Mouse (Mus musculus) midbrain, embryonic 11.5 days (tissue): ENCODE measurements around the gene Lad1. TPM values are rescaled to one million over a fixed set of nuclear protein-coding genes. Genes with fewer than 3 reads are reported as not detected.

Experiments
- ATAC-seq: fragments of 200-750 bp; cut with Nextera tagmentation; 2 replicates; pipeline ENCODE4 v1.8.0; 2017; ENCODE audit warnings: moderate TSS enrichment, moderate library complexity; ENCODE audit not compliant: low FRiP score
- DNase-seq: peaks from one replicate; pipeline ENCODE4 v3.0.0; 2015; ENCODE audit warnings: low spot score; ENCODE audit errors: missing footprints
- H3K27ac ChIP-seq: fragments of 300-500 bp; sonication (generic); 2 replicates; pipeline ENCODE4 v1.5.1; 2014; ENCODE audit warnings: low read depth, low read length
- H3K27me3 ChIP-seq: fragments of 300-500 bp; sonication (generic); 2 replicates; pipeline ENCODE4 v1.6.1; 2014; ENCODE audit warnings: mild to moderate bottlenecking, low read length, moderate library complexity, mixed read lengths; ENCODE audit not compliant: control insufficient read depth, insufficient read depth
- H3K36me3 ChIP-seq: fragments of 300-500 bp; sonication (generic); 2 replicates; pipeline ENCODE4 v1.6.1; 2014; ENCODE audit warnings: mild to moderate bottlenecking, low read length, moderate library complexity, mixed read lengths; ENCODE audit not compliant: control insufficient read depth, insufficient read depth
- H3K4me1 ChIP-seq: fragments of 300-500 bp; sonication (generic); 2 replicates; pipeline ENCODE4 v1.6.1; 2014; ENCODE audit warnings: low read length; ENCODE audit not compliant: control insufficient read depth, insufficient read depth
- H3K4me2 ChIP-seq: fragments of 300-500 bp; sonication (generic); 2 replicates; pipeline ENCODE4 v1.6.1; 2014; ENCODE audit warnings: mild to moderate bottlenecking, moderate library complexity
- H3K4me3 ChIP-seq: fragments of 300-500 bp; sonication (generic); 2 replicates; pipeline ENCODE4 v1.5.1; 2014; ENCODE audit warnings: low read depth, low read length
- H3K9ac ChIP-seq: fragments of 300-500 bp; sonication (generic); 2 replicates; pipeline ENCODE4 v1.6.1; 2014; ENCODE audit warnings: low read length
- H3K9me3 ChIP-seq: fragments of 300-500 bp; sonication (generic); 2 replicates; pipeline ENCODE4 v1.6.1; 2016; ENCODE audit warnings: low read length; ENCODE audit not compliant: control insufficient read depth
- WGBS: fragments of 180-500 bp; shearing (Covaris S2); extraction: QIAGEN DNeasy Blood & Tissue Kit; methylation state at CpG from one replicate; pipeline ENCODE4 v1.1.7; 2014; 5-methylcytosine and 5-hydroxymethylcytosine counted together
- polyA plus RNA-seq: library from polyadenylated mRNA; unstranded; fragments of >200 nt; fragmentation: Nextera tagmentation; extraction: Ambion mirVana; gene quantifications from 2 replicates; pipeline ENCODE4 v1.2.1, GENCODE M21; 2014

Gene Lad1
- polyA plus RNA-seq, 1 experiment from 2014 or later, result 0.36 TPM

- no peak overlapping the region for H3K4me2 ChIP-seq
- no peaks in the 10 kb centered on the region for H3K27me3 ChIP-seq
Measured at GRCm38 (mm10) chr1:135847611-135848351, 29.4 kb downstream of the Lad1 start.

GRCm38 (mm10) chr1:135850722-135851512 is 32.5 kb downstream of the Lad1 start:
- DNase-seq (no peak), ATAC-seq (no peak)
- Histone ChIP-seq H3K4me3 (no peak overlapping the region), H3K27me3 (no peaks in the 10 kb centered on the region), H3K9me3 (no peaks in the 10 kb centered on the region), H3K4me1 (peaks cover 12% of the 10 kb centered on the region), H3K4me2 (no peak overlapping the region), H3K36me3 (no peaks in the 10 kb centered on the region), H3K9ac (no peak overlapping the region), H3K27ac (no peak overlapping the region)
- 70% methylated on average over 12 of the region's 12 CpGs for WGBS

More at GRCm38 (mm10) chr1:135847611-135848351, 29.4 kb downstream of the Lad1 start:
- Histone ChIP-seq H3K9me3 (no peaks in the 10 kb centered on the region), H3K36me3 (no peaks in the 10 kb centered on the region), H3K9ac (no peak overlapping the region), H3K27ac (no peak overlapping the region), H3K4me1 (peaks cover 10% of the 10 kb centered on the region), H3K4me3 (no peak overlapping the region)
- 86% methylated on average over 17 of the region's 17 CpGs for WGBS
- DNase-seq, result peak; percentile 66
- ATAC-seq, result no peak

- peaks cover 12% of the 10 kb centered on the region for H3K4me1 ChIP-seq
- H3K27me3 ChIP-seq, result no peaks in the 10 kb centered on the region
- ATAC-seq, result peak; percentile 68
- H3K4me2 ChIP-seq, result no peak overlapping the region
- H3K36me3 ChIP-seq, result no peaks in the 10 kb centered on the region
- H3K27ac ChIP-seq, result no peak overlapping the region
- DNase-seq, result peak; percentile 89
- 56% methylated on average over 13 of the region's 13 CpGs for WGBS
- H3K9ac ChIP-seq, result peak overlapping the region; percentile 17; the same call in 1 of the 2 replicates
- H3K9me3 ChIP-seq, result no peaks in the 10 kb centered on the region
- H3K4me3 ChIP-seq, result no peak overlapping the region
Measured at GRCm38 (mm10) chr1:135852044-135852756, 33.8 kb downstream of the Lad1 start.

GRCm38 (mm10) chr1:135853200-135853599 is 34.8 kb downstream of the Lad1 start:
- Histone ChIP-seq H3K4me3 (no peak overlapping the region), H3K9me3 (no peaks in the 10 kb centered on the region), H3K27me3 (no peaks in the 10 kb centered on the region), H3K36me3 (no peaks in the 10 kb centered on the region), H3K27ac (no peak overlapping the region), H3K4me2 (no peak overlapping the region), H3K9ac (no peak overlapping the region), H3K4me1 (peaks cover 12% of the 10 kb centered on the region)
- DNase-seq, result no peak
- WGBS, result 92% methylated on average over 4 of the region's 4 CpGs
- no peak for ATAC-seq

- Histone ChIP-seq H3K27me3 (no peaks in the 10 kb centered on the region), H3K27ac (no peak overlapping the region), H3K4me2 (no peak overlapping the region), H3K9ac (no peak overlapping the region), H3K4me3 (no peak overlapping the region), H3K4me1 (peaks cover 12% of the 10 kb centered on the region), H3K9me3 (no peaks in the 10 kb centered on the region), H3K36me3 (no peaks in the 10 kb centered on the region)
- 83% methylated on average over 6 of the region's 6 CpGs for WGBS
- ATAC-seq (no peak), DNase-seq (no peak)
Measured at GRCm38 (mm10) chr1:135854591-135855343, 36.4 kb downstream of the Lad1 start.

GRCm38 (mm10) chr1:135855344-135855687 is 36.9 kb downstream of the Lad1 start:
- ATAC-seq (no peak), DNase-seq (no peak)
- 96% methylated on average over 1 of the region's 1 CpGs for WGBS
- H3K4me1 ChIP-seq, result peaks cover 12% of the 10 kb centered on the region
- H3K27ac ChIP-seq, result no peak overlapping the region
- no peaks in the 10 kb centered on the region for H3K27me3 ChIP-seq
- no peak overlapping the region for H3K4me2 ChIP-seq
- H3K4me3 ChIP-seq, result no peak overlapping the region
- H3K36me3 ChIP-seq, result no peaks in the 10 kb centered on the region
- no peak overlapping the region for H3K9ac ChIP-seq
- H3K9me3 ChIP-seq, result no peaks in the 10 kb centered on the region

GRCm38 (mm10) chr1:135856070-135856469 is 37.7 kb downstream of the Lad1 start:
- no peaks in the 10 kb centered on the region for H3K36me3 ChIP-seq
- no peak overlapping the region for H3K4me3 ChIP-seq
- ATAC-seq, result no peak
- no peak overlapping the region for H3K9ac ChIP-seq
- H3K4me1 ChIP-seq, result peaks cover 12% of the 10 kb centered on the region
- WGBS, result 75% methylated on average over 4 of the region's 4 CpGs
- H3K27me3 ChIP-seq, result no peaks in the 10 kb centered on the region
- no peaks in the 10 kb centered on the region for H3K9me3 ChIP-seq
- H3K4me2 ChIP-seq, result no peak overlapping the region
- no peak overlapping the region for H3K27ac ChIP-seq
- DNase-seq, result no peak

GRCm38 (mm10) chr1:135857137-135857775 is 38.9 kb downstream of the Lad1 start:
- Histone ChIP-seq H3K9me3 (no peaks in the 10 kb centered on the region), H3K4me3 (no peak overlapping the region), H3K4me2 (no peak overlapping the region), H3K4me1 (peaks cover 7% of the 10 kb centered on the region), H3K36me3 (no peaks in the 10 kb centered on the region), H3K27ac (no peak overlapping the region), H3K9ac (no peak overlapping the region), H3K27me3 (no peaks in the 10 kb centered on the region)
- no peak for DNase-seq
- ATAC-seq, result no peak
- WGBS, result 70% methylated on average over 11 of the region's 11 CpGs
